Mouse (Mus musculus) bone marrow macrophage, adult 2 months (primary cell): ENCODE results near the gene Inpp5a. TPM values are rescaled to one million over a fixed set of nuclear protein-coding genes. Genes with fewer than 3 reads are reported as not detected.

Experiments used
- H3K27ac ChIP-seq: 2 replicates; pipeline ENCODE4 v1.5.1; 2012; ENCODE audit warnings: low read depth, low read length; ENCODE audit not compliant: insufficient read depth
- H3K4me1 ChIP-seq: 2 replicates; pipeline ENCODE4 v1.6.1; 2012; ENCODE audit warnings: low read length; ENCODE audit not compliant: control insufficient read depth, insufficient read depth
- H3K4me3 ChIP-seq: 2 replicates; pipeline ENCODE4 v1.5.1; 2012; ENCODE audit warnings: mild to moderate bottlenecking, low read length, moderate library complexity; ENCODE audit not compliant: insufficient read depth
- CTCF ChIP-seq: IDR thresholded peaks from 2 replicates; pipeline ENCODE4 v1.5.1; 2012; ENCODE audit warnings: low read depth, mild to moderate bottlenecking, low read length, moderate library complexity
- POLR2A ChIP-seq: IDR thresholded peaks from 2 replicates; pipeline ENCODE4 v1.6.1; 2012; ENCODE audit warnings: mild to moderate bottlenecking, low read depth, low read length, borderline replicate concordance
- polyA plus RNA-seq: library from polyadenylated mRNA; stranded (reverse); fragments of >200 nt; gene quantifications from 2 replicates; pipeline ENCODE4 v1.2.4, GENCODE M21; 2012; ENCODE audit not compliant: missing spikeins, insufficient read depth, insufficient read length

Gene Inpp5a
- polyA plus RNA-seq, 1 experiment = 16.2 TPM

- H3K4me1 ChIP-seq = no peaks in the 10 kb centered on the region
- TF ChIP-seq CTCF = no peak
- TF ChIP-seq POLR2A = no peak
Observed at GRCm38 (mm10) chr7:139563425-139563824, 174.5 kb downstream of the Inpp5a start.

GRCm38 (mm10) chr7:139564161-139564560 is 175.3 kb downstream of the Inpp5a start:
- no peak overlapping the region for H3K4me3 ChIP-seq
- TF ChIP-seq POLR2A (no peak), CTCF (no peak)
- H3K27ac ChIP-seq = no peak overlapping the region

More at GRCm38 (mm10) chr7:139563425-139563824, 174.5 kb downstream of the Inpp5a start:
- Histone ChIP-seq H3K4me3 (no peak overlapping the region), H3K27ac (no peak overlapping the region)

GRCm38 (mm10) chr7:139565998-139566397 is 177.1 kb downstream of the Inpp5a start:
- H3K27ac ChIP-seq = no peak overlapping the region
- H3K4me3 ChIP-seq = no peak overlapping the region
- no peak for TF ChIP-seq CTCF
- no peak for TF ChIP-seq POLR2A
- H3K4me1 ChIP-seq = no peaks in the 10 kb centered on the region

More at GRCm38 (mm10) chr7:139564161-139564560, 175.3 kb downstream of the Inpp5a start:
- no peaks in the 10 kb centered on the region for H3K4me1 ChIP-seq

GRCm38 (mm10) chr7:139566533-139566932 is 177.6 kb downstream of the Inpp5a start:
- Histone ChIP-seq H3K27ac (no peak overlapping the region), H3K4me3 (no peak overlapping the region), H3K4me1 (no peaks in the 10 kb centered on the region)
- TF ChIP-seq CTCF = no peak
- no peak for TF ChIP-seq POLR2A

- no peak overlapping the region for H3K27ac ChIP-seq
- no peak overlapping the region for H3K4me3 ChIP-seq
- no peak for TF ChIP-seq POLR2A
- TF ChIP-seq CTCF = no peak
- no peaks in the 10 kb centered on the region for H3K4me1 ChIP-seq
Observed at GRCm38 (mm10) chr7:139570788-139571187, 181.9 kb downstream of the Inpp5a start.

- no peak overlapping the region for H3K4me3 ChIP-seq
- no peaks in the 10 kb centered on the region for H3K4me1 ChIP-seq
- H3K27ac ChIP-seq = no peak overlapping the region
- TF ChIP-seq POLR2A (no peak), CTCF (no peak)
Observed at GRCm38 (mm10) chr7:139572665-139573064, 183.8 kb downstream of the Inpp5a start.

GRCm38 (mm10) chr7:139576064-139576686 is 187.3 kb downstream of the Inpp5a start:
- Histone ChIP-seq H3K27ac (no peak overlapping the region), H3K4me1 (no peaks in the 10 kb centered on the region), H3K4me3 (no peak overlapping the region)
- TF ChIP-seq POLR2A (no peak), CTCF (no peak)

- TF ChIP-seq POLR2A = no peak
- no peak for TF ChIP-seq CTCF
- no peak overlapping the region for H3K4me3 ChIP-seq
- H3K4me1 ChIP-seq = no peaks in the 10 kb centered on the region
Observed at GRCm38 (mm10) chr7:139579261-139579905, 190.5 kb downstream of the Inpp5a start.

GRCm38 (mm10) chr7:139580851-139581775 is 192.2 kb downstream of the Inpp5a start:
- TF ChIP-seq CTCF (no peak), POLR2A (no peak)
- Histone ChIP-seq H3K4me3 (no peak overlapping the region), H3K27ac (no peak overlapping the region), H3K4me1 (no peaks in the 10 kb centered on the region)

More at GRCm38 (mm10) chr7:139579261-139579905, 190.5 kb downstream of the Inpp5a start:
- H3K27ac ChIP-seq = no peak overlapping the region
